Mouse (Mus musculus) forebrain, embryonic 16.5 days (tissue): ENCODE results near the gene Cerk. TPM values are rescaled to one million over a fixed set of nuclear protein-coding genes. Genes with fewer than 3 reads are reported as not detected.

Experiments
- ATAC-seq: fragments of 200-750 bp; cut with Nextera tagmentation; 2 replicates; pipeline ENCODE4 v1.8.0; 2017; ENCODE audit warnings: mild to moderate bottlenecking, moderate library complexity
- H3K27ac ChIP-seq: fragments of 300-500 bp; sonication (generic); 2 replicates; pipeline ENCODE4 v1.5.1; 2014; ENCODE audit warnings: low read length, control low read depth
- H3K27me3 ChIP-seq: fragments of 300-500 bp; sonication (generic); replicated peaks from 2 replicates; pipeline ENCODE4 v1.6.1; 2014; ENCODE audit warnings: low read length; ENCODE audit not compliant: control insufficient read depth, insufficient read depth
- H3K36me3 ChIP-seq: fragments of 300-500 bp; sonication (generic); 2 replicates; pipeline ENCODE4 v1.6.1; 2014; ENCODE audit not compliant: control insufficient read depth, insufficient read depth
- H3K4me1 ChIP-seq: fragments of 300-500 bp; sonication (generic); replicated peaks from 2 replicates; pipeline ENCODE4 v1.6.1; 2014; ENCODE audit warnings: low read length; ENCODE audit not compliant: control insufficient read depth, insufficient read depth
- H3K4me2 ChIP-seq: fragments of 300-500 bp; sonication (generic); 2 replicates; pipeline ENCODE4 v1.6.1; 2014; ENCODE audit warnings: mild to moderate bottlenecking, low read length, control low read depth
- H3K4me3 ChIP-seq: fragments of 300-500 bp; sonication (generic); replicated peaks from 2 replicates; pipeline ENCODE4 v1.5.1; 2014; ENCODE audit warnings: mild to moderate bottlenecking, low read length, control low read depth
- H3K9ac ChIP-seq: fragments of 300-500 bp; sonication (generic); replicated peaks from 2 replicates; pipeline ENCODE4 v1.6.1; 2014; ENCODE audit warnings: low read depth, low read length, control low read depth
- H3K9me3 ChIP-seq: fragments of 300-500 bp; sonication (generic); 2 replicates; pipeline ENCODE4 v1.6.1; 2016; ENCODE audit warnings: low read length; ENCODE audit not compliant: control insufficient read depth
- WGBS: fragments of 180-500 bp; shearing (Covaris S2); extraction: QIAGEN DNeasy Blood & Tissue Kit; methylation state at CpG from one replicate; pipeline ENCODE4 v1.1.7; 2014; 5-methylcytosine and 5-hydroxymethylcytosine counted together
- polyA plus RNA-seq: library from polyadenylated mRNA; unstranded; fragments of >200 nt; fragmentation: Nextera tagmentation; extraction: Ambion mirVana; gene quantifications from 2 replicates; pipeline ENCODE4 v1.2.1, GENCODE M21; 2015

Gene Cerk
- polyA plus RNA-seq, 1 experiment from 2014 or later: 23.8 TPM

DNA sequence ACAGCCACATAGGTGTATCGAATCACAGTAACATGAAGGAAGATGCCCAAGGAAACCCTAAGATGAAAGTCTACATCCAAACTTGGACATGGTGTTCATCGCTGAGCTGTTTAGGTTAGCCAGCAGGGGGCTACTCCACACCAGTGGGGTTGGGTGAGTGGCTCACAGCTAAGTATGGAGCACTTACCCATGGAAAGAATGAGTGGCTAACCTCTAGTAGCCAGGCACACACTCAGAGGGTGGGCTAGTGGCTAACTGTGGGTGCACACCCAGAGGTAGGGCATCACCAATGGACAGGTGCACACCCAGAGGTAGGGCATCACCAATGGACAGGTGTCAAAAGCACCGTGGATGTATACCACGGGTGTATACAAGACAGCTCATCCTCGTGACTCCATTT, 26.2 kb downstream of the Cerk start:
- Histone ChIP-seq H3K9ac (no peak overlapping the region), H3K9me3 (no peaks in the 10 kb centered on the region), H3K4me3 (no peak overlapping the region), H3K4me1 (0 out of 2 replicates have a peak, but pooled peaks cover 3% of the 10 kb centered on the region), H3K4me2 (no peak overlapping the region), H3K27ac (no peak overlapping the region), H3K36me3 (peaks cover 6% of the 10 kb centered on the region), H3K27me3 (no peaks in the 10 kb centered on the region)
- WGBS: 88% methylated on average over 5 of the region's 5 CpGs
- no peak for ATAC-seq

DNA sequence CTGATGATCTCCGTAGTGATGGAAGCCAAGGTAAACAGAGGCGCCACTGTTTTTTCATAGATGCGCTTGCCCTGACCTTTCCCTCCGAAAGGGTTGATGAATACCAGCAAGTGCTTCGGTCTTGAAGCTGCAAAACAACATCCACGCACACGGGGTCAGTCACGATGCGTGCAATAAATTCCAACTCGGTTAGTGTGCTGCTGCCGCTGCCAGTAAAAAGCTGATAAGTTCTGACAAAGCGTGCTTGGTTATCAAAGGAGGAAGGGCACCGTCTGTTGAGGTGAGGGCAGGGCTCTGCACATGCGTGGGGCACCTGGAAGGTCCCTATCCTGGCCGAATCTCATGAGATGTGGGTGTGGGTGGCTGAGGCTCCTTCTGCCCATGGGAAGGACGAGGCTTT, 26.8 kb downstream of the Cerk start:
- H3K4me2 ChIP-seq: no peak overlapping the region
- H3K9me3 ChIP-seq: no peaks in the 10 kb centered on the region
- H3K36me3 ChIP-seq: peaks cover 6% of the 10 kb centered on the region
- no peak overlapping the region for H3K27ac ChIP-seq
- ATAC-seq: no peak
- H3K4me1 ChIP-seq: no peaks in the 10 kb centered on the region
- 90% methylated on average over 16 of the region's 16 CpGs for WGBS
- no peak overlapping the region for H3K4me3 ChIP-seq
- H3K27me3 ChIP-seq: no peaks in the 10 kb centered on the region
- H3K9ac ChIP-seq: no peak overlapping the region

DNA sequence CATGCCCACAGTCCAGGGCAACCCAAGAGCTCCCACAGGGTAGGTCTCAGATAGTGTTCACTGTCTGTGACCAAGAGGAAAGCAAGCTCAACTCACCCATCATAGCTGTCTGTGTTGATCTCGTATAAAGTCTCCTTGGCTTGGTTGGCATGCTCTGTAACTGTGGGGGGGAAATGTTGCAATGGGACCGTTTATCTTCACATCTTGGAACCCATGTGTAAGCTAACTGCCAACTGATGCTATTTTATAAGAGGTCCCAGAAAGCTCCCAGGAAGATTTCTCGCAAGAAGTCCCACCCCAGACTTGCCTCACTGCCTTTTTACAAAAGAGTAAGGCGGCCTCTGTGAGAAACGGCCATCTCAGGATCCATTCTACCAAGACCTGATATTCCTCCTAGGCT, 29.4 kb downstream of the Cerk start:
- H3K4me2 ChIP-seq: no peak overlapping the region
- no peak for ATAC-seq
- H3K27me3 ChIP-seq: no peaks in the 10 kb centered on the region
- no peaks in the 10 kb centered on the region for H3K4me1 ChIP-seq
- no peak overlapping the region for H3K27ac ChIP-seq
- no peak overlapping the region for H3K4me3 ChIP-seq
- no peaks in the 10 kb centered on the region for H3K9me3 ChIP-seq
- WGBS: 78% methylated on average over 5 of the region's 5 CpGs
- no peak overlapping the region for H3K9ac ChIP-seq
- peaks cover 3% of the 10 kb centered on the region; the same call in 1 of the 2 replicates for H3K36me3 ChIP-seq

DNA sequence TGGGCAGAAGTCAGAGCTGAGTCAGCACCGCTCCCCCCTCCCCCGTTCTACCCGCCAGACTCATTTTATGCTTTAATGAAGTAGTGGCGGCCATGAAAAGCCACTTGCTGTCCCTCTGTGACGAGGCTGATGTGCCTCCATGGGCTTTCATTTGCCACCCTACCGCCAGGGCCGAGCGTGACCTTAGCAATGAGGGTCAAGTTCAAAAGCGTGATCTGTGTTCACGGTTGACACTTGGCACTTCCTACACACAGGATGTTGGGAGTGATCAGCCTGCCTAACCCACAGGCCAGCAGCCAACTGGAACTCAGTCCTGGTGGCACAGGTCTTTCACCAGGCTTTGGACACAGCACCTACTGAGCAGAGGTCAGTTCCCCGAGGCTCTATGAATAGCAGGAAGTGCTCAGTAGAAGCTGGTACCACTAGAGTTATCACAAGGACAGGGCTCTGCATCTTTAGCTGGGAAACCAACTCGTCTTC, 32.4 kb downstream of the Cerk start:
- no peak for ATAC-seq
- WGBS: 91% methylated on average over 12 of the region's 12 CpGs
- no peak overlapping the region for H3K4me2 ChIP-seq
- no peaks in the 10 kb centered on the region for H3K4me1 ChIP-seq
- no peaks in the 10 kb centered on the region for H3K27me3 ChIP-seq
- H3K9me3 ChIP-seq: no peaks in the 10 kb centered on the region
- H3K4me3 ChIP-seq: no peak overlapping the region
- H3K9ac ChIP-seq: no peak overlapping the region
- H3K27ac ChIP-seq: no peak overlapping the region
- H3K36me3 ChIP-seq: peaks cover 3% of the 10 kb centered on the region; the same call in 1 of the 2 replicates

DNA sequence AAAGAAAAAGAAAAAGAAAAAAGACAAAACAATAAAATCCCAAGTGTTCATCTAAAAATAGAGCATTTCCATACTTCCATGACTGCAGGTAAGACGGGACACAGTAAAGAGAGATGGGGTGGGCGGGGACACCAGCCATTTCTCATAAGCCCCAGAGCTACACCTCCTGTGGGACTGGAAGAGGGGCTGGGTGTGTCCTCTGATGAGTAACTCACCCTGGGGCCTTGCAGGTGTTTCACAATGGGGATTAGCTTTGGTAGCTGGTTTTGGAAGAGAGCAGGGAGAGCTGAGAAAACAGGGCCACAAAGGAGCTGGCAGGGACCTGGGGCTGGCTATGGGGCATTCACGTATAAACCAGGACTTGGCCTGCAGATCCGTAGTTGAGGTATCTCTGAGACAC, 35.3 kb downstream of the Cerk start:
- Histone ChIP-seq H3K27me3 (no peaks in the 10 kb centered on the region), H3K36me3 (no peaks in the 10 kb centered on the region), H3K4me1 (no peaks in the 10 kb centered on the region), H3K9ac (no peak overlapping the region), H3K4me2 (no peak overlapping the region), H3K27ac (no peak overlapping the region), H3K4me3 (no peak overlapping the region), H3K9me3 (no peaks in the 10 kb centered on the region)
- 72% methylated on average over 4 of the region's 4 CpGs for WGBS
- no peak for ATAC-seq

DNA sequence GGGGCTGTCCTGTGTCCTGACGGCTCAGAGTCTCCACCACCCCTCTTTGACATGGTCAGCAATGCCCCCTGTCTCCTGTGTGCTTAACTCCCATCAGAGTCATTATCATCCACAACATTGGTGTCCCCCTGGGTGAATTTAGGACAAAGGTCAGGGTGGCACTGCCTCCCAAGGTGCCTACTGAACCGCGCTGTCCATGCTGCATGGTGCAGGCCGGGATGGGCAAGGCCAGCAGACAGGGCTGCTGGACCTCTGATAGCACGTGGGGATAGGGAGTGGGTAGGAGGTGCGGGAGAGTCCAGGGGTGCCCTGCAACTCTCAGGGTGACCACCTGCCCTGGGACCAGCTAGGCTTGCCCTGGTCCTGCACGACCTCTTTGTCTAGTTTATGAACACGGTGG, 39.0 kb downstream of the Cerk start:
- Histone ChIP-seq H3K4me1 (no peaks in the 10 kb centered on the region), H3K27me3 (no peaks in the 10 kb centered on the region), H3K4me2 (no peak overlapping the region), H3K9me3 (no peaks in the 10 kb centered on the region), H3K9ac (no peak overlapping the region), H3K4me3 (no peak overlapping the region), H3K36me3 (0 out of 2 replicates have a peak, but pooled peaks cover 3% of the 10 kb centered on the region), H3K27ac (no peak overlapping the region)
- no peak for ATAC-seq
- WGBS: 89% methylated on average over 8 of the region's 8 CpGs

DNA sequence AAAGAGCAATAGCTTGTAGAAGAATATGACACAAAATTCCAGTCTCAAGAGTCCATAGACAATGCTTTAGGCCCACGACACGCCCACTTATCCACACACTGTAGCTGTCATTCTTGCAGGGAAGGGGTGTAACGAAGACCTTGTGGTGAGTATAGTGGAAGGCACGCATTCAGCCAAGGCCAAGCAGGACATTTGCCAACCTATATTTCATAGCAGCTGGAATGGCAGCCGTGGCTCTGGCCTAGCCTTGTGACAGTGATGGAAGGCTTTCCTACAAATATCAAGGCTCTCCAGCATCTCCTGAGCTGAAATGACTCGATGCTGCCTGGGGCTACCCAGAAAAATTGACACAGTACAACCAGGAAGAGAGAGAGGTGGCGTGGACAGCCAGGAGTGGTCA, 40.9 kb downstream of the Cerk start:
- H3K9ac ChIP-seq: no peak overlapping the region
- no peaks in the 10 kb centered on the region for H3K4me1 ChIP-seq
- WGBS: 89% methylated on average over 7 of the region's 7 CpGs
- H3K9me3 ChIP-seq: no peaks in the 10 kb centered on the region
- H3K27me3 ChIP-seq: no peaks in the 10 kb centered on the region
- no peak overlapping the region for H3K4me2 ChIP-seq
- H3K27ac ChIP-seq: no peak overlapping the region
- 0 out of 2 replicates have a peak, but pooled peaks cover 4% of the 10 kb centered on the region for H3K36me3 ChIP-seq
- no peak for ATAC-seq
- no peak overlapping the region for H3K4me3 ChIP-seq

DNA sequence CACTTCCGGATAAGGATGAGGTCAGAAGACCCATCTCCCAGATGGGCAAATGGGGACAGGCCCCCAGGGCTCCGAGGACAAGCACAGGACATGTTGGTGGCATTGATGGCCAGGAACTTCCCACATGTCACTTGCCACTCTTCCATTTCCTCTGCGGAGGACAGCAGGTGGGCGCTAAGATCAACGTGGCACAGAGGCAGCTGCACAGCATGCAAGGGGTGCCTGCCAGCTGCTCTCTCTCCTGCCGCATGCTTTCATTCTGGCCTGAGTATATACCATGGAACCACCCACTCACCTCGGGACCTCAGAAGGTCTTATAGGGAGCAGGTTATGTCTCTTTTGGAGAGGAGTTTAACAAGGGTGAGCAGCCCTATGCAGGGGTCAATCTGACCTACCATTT, 41.4 kb downstream of the Cerk start:
- no peak overlapping the region for H3K9ac ChIP-seq
- H3K9me3 ChIP-seq: no peaks in the 10 kb centered on the region
- 82% methylated on average over 7 of the region's 7 CpGs for WGBS
- H3K36me3 ChIP-seq: 0 out of 2 replicates have a peak, but pooled peaks cover 4% of the 10 kb centered on the region
- H3K27ac ChIP-seq: no peak overlapping the region
- H3K27me3 ChIP-seq: no peaks in the 10 kb centered on the region
- no peak for ATAC-seq
- H3K4me3 ChIP-seq: no peak overlapping the region
- no peaks in the 10 kb centered on the region for H3K4me1 ChIP-seq
- H3K4me2 ChIP-seq: no peak overlapping the region

DNA sequence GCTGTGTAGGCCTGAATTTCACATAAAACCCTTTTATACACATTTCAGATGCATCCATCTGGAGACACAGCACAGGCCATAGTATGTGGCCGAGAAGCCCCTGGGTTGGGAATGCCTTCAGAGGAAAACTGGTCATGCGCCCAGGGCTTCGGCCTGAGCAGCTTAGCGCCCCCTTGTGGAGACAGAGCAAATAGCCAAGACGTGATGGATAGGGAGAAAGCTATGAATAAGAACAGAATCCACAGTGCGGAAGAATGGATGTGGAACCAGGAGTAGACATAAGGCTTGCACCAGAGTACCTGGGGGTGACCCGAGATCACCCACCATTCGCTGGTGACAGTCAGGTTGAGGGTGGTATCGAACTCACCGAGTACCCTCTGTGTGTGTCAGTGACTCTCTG, 45.6 kb downstream of the Cerk start:
- Histone ChIP-seq H3K27ac (no peak overlapping the region), H3K36me3 (peaks cover 12% of the 10 kb centered on the region; the same call in 1 of the 2 replicates), H3K9ac (no peak overlapping the region), H3K4me2 (no peak overlapping the region), H3K27me3 (no peaks in the 10 kb centered on the region), H3K9me3 (no peaks in the 10 kb centered on the region), H3K4me3 (no peak overlapping the region), H3K4me1 (peaks cover 2% of the 10 kb centered on the region; the same call in 1 of the 2 replicates)
- 29% methylated on average over 10 of the region's 10 CpGs for WGBS
- ATAC-seq: peak; percentile 32

DNA sequence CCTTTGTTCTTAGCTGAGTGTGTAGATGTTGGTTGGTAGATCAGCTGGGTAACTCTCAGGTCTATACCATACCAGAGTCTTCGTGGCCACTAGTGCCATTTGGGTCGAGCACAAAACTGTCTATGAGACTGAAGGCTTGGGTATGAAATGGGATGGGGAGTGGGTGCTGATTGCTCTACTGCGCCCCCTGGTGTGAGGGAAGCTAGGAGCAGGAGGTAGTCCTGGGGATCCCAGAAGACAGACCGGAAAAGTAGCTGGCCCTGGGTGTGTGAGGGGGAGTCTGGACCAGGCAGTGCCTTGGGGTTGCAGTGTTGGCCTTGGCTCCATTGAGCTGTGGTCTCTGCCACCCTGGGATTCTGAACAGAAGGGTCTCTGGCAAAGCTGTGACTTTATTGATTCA, 48.3 kb downstream of the Cerk start:
- H3K36me3 ChIP-seq: peaks cover 14% of the 10 kb centered on the region
- no peaks in the 10 kb centered on the region for H3K27me3 ChIP-seq
- ATAC-seq: no peak
- WGBS: 64% methylated on average over 4 of the region's 4 CpGs
- H3K27ac ChIP-seq: no peak overlapping the region
- no peak overlapping the region for H3K9ac ChIP-seq
- H3K4me2 ChIP-seq: no peak overlapping the region
- no peaks in the 10 kb centered on the region for H3K9me3 ChIP-seq
- H3K4me1 ChIP-seq: peaks cover 6% of the 10 kb centered on the region
- no peak overlapping the region for H3K4me3 ChIP-seq
